Mouse (Mus musculus) spleen, adult 2 months (tissue): ENCODE results near the gene Ctnnd2.

Experiments used
- CTCF ChIP-seq: fragments of 200-500 bp; IDR thresholded peaks from 2 replicates; pipeline ENCODE4 v1.5.1; 2011; ENCODE audit warnings: mild to moderate bottlenecking, inconsistent platforms; ENCODE audit not compliant: insufficient read depth, insufficient read length, insufficient replicate concordance; ENCODE audit errors: extremely low read depth
- POLR2A ChIP-seq: fragments of 200-500 bp; IDR thresholded peaks from 2 replicates; pipeline ENCODE4 v1.6.1; 2011; ENCODE audit warnings: low read depth, low read length, inconsistent platforms

DNA sequence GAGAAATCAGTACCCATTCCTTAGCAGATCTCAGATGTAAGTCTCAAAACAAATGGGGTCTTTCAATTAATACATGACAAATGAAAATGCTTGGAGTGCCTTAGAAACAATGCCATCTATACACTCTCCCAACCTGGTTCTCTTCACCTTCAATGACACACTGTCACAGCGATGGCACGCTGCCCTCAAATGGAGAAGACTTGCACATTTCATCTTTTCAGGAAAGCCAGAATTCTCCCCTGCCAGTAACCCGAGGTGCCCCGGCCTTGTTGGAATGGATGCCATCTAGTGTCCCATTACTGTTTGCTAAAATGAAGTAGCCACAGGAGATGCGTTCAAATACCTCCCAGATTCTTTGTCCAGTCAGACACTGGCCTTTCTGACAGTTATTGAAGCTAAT is 525.0 kb downstream of the Ctnnd2 start:
- TF ChIP-seq CTCF (no peak), POLR2A (no peak)
